In genomic region chr7:114071395-114071794, GRCm38 (mm10) we compare ENCODE assay signal across 14 mouse cellular contexts. TPM values are rescaled to one million over a fixed set of nuclear protein-coding genes. Genes with fewer than 3 reads are reported as not detected.
DNase-seq lines count a peak whose midpoint lies in the region; ATAC-seq and TF ChIP-seq lines count a peak whose summit lies in the region.
"Had no signal": no experiment of that assay in that cellular context is flagged by ENCODE, and none has a peak within 500 bp of the region (broad histone marks: within the 10 kb centered on the region; RNA-seq: fewer than 3 reads in every experiment).

No protein-coding gene starts in this region.

- H3K9me3 ChIP-seq in hindbrain, embryonic 11.5 days (ENCODE audit: control insufficient read depth, low read length): no peaks in the 10 kb centered on the region
- H3K9me3 ChIP-seq in hindbrain, postnatal 0 days (ENCODE audit: low read length): no peaks in the 10 kb centered on the region
- no peaks in the 10 kb centered on the region for H3K9me3 ChIP-seq in midbrain, embryonic 10.5 days (replicated peaks)
- H3K9me3 ChIP-seq in midbrain, embryonic 16.5 days (replicated peaks; ENCODE audit: control insufficient read depth, low read length, poor library complexity, severe bottlenecking): no peaks in the 10 kb centered on the region
- H3K9me3 ChIP-seq in stomach, postnatal 0 days (ENCODE audit: control insufficient read depth, low read length): no peaks in the 10 kb centered on the region
- H3K9me3 ChIP-seq: forebrain, embryonic 12.5 days; midbrain, embryonic 13.5 days had no signal

- no peak overlapping the region for H3K27ac ChIP-seq in hindbrain, embryonic 11.5 days (ENCODE audit: low read depth, low read length)
- H3K27ac ChIP-seq in hindbrain, postnatal 0 days: no peak overlapping the region
- peak overlapping the region; percentile 55 for H3K27ac ChIP-seq in midbrain, embryonic 10.5 days (replicated peaks)
- H3K27ac ChIP-seq in midbrain, embryonic 16.5 days (ENCODE audit: low read length): no peak overlapping the region
- peak overlapping the region; percentile 84 for H3K27ac ChIP-seq in stomach, postnatal 0 days (replicated peaks)
- H3K27ac ChIP-seq: forebrain, embryonic 12.5 days; midbrain, embryonic 13.5 days had no signal

- 0 out of 2 replicates have a peak, but pooled peaks cover 2% of the 10 kb centered on the region for H3K4me1 ChIP-seq in hindbrain, embryonic 11.5 days (replicated peaks; ENCODE audit: control insufficient read depth, insufficient read depth, low read length)
- H3K4me1 ChIP-seq in hindbrain, postnatal 0 days (ENCODE audit: insufficient read depth, low read length): 0 out of 2 replicates have a peak, but pooled peaks cover under 1% of the 10 kb centered on the region
- peaks cover 37% of the 10 kb centered on the region for H3K4me1 ChIP-seq in midbrain, embryonic 10.5 days
- peaks cover 10% of the 10 kb centered on the region for H3K4me1 ChIP-seq in midbrain, embryonic 16.5 days (ENCODE audit: control insufficient read depth, insufficient read depth, low read length)
- H3K4me1 ChIP-seq in stomach, postnatal 0 days (replicated peaks; ENCODE audit: control insufficient read depth, insufficient read depth): peaks cover 6% of the 10 kb centered on the region; the same call in 1 of the 2 replicates

- peak; percentile 36 for DNase-seq in embryo, embryonic 10.5 days (ENCODE audit: low spot score)
- DNase-seq in embryo, embryonic 11 days: no peak
- DNase-seq in hindbrain, embryonic 11.5 days (ENCODE audit: low spot score): peak; percentile 20
- no peak for DNase-seq in hindbrain, postnatal 0 days (ENCODE audit: low spot score)
- no peak for DNase-seq in midbrain, embryonic 10.5 days (ENCODE audit: low spot score)
- no peak for DNase-seq in stomach, postnatal 0 days (ENCODE audit: low spot score)
- DNase-seq in frontal cortex, postnatal 10 days (ENCODE audit: low spot score in 2 of 2): no peak
- DNase-seq: adrenal gland, adult 2 months; cerebellum, postnatal 10 days; spleen, adult 18-20 months had no signal

- H3K36me3 ChIP-seq in hindbrain, embryonic 11.5 days (ENCODE audit: control insufficient read depth, insufficient read depth, low read length): no peaks in the 10 kb centered on the region
- no peaks in the 10 kb centered on the region for H3K36me3 ChIP-seq in hindbrain, postnatal 0 days (ENCODE audit: insufficient read depth, low read length)
- 0 out of 2 replicates have a peak, but pooled peaks cover 5% of the 10 kb centered on the region for H3K36me3 ChIP-seq in midbrain, embryonic 10.5 days
- H3K36me3 ChIP-seq in midbrain, embryonic 16.5 days (ENCODE audit: control insufficient read depth, insufficient read depth, low read length): no peaks in the 10 kb centered on the region
- no peaks in the 10 kb centered on the region for H3K36me3 ChIP-seq in stomach, postnatal 0 days (ENCODE audit: control insufficient read depth, insufficient read depth, low read length)
- H3K36me3 ChIP-seq: forebrain, embryonic 12.5 days; midbrain, embryonic 13.5 days had no signal

- H3K27me3 ChIP-seq in hindbrain, embryonic 11.5 days (ENCODE audit: control insufficient read depth, insufficient read depth, low read length): no peaks in the 10 kb centered on the region
- no peaks in the 10 kb centered on the region for H3K27me3 ChIP-seq in hindbrain, postnatal 0 days (ENCODE audit: insufficient read depth, low read length)
- no peaks in the 10 kb centered on the region for H3K27me3 ChIP-seq in midbrain, embryonic 10.5 days (ENCODE audit: low read depth, poor library complexity, severe bottlenecking)
- no peaks in the 10 kb centered on the region for H3K27me3 ChIP-seq in midbrain, embryonic 16.5 days (ENCODE audit: control insufficient read depth, insufficient read depth, low read depth, low read length)
- no peaks in the 10 kb centered on the region for H3K27me3 ChIP-seq in stomach, postnatal 0 days (ENCODE audit: control insufficient read depth, insufficient read depth, low read length)
- H3K27me3 ChIP-seq: forebrain, embryonic 12.5 days; midbrain, embryonic 13.5 days had no signal

- TF ChIP-seq EP300 in stomach, postnatal 0 days (optimal IDR thresholded peaks at IDR 0.05): no peak

- no peak overlapping the region for H3K4me3 ChIP-seq in hindbrain, embryonic 11.5 days (ENCODE audit: low read depth, low read length)
- H3K4me3 ChIP-seq in hindbrain, postnatal 0 days (ENCODE audit: low read length): no peak overlapping the region
- no peak overlapping the region for H3K4me3 ChIP-seq in midbrain, embryonic 10.5 days
- no peak overlapping the region for H3K4me3 ChIP-seq in midbrain, embryonic 16.5 days (ENCODE audit: low read depth, low read length)
- no peak overlapping the region for H3K4me3 ChIP-seq in stomach, postnatal 0 days (ENCODE audit: low read depth, low read length)
- H3K4me3 ChIP-seq: forebrain, embryonic 12.5 days; midbrain, embryonic 13.5 days had no signal

- H3K9ac ChIP-seq in hindbrain, embryonic 11.5 days (ENCODE audit: low read depth, low read length): no peak overlapping the region
- H3K9ac ChIP-seq in hindbrain, postnatal 0 days (replicated peaks; ENCODE audit: low read length): no peak overlapping the region
- no peak overlapping the region for H3K9ac ChIP-seq in midbrain, embryonic 16.5 days (ENCODE audit: low read depth, low read length)
- H3K9ac ChIP-seq in stomach, postnatal 0 days (ENCODE audit: low read length): no peak overlapping the region
- H3K9ac ChIP-seq: forebrain, embryonic 12.5 days; midbrain, embryonic 13.5 days had no signal

- WGBS in hindbrain, embryonic 11.5 days: 73% methylated on average over 5 of the region's 5 CpGs
- WGBS in hindbrain, postnatal 0 days: 72% methylated on average over 5 of the region's 5 CpGs
- 86% methylated on average over 5 of the region's 5 CpGs for WGBS in midbrain, embryonic 10.5 days
- 81% methylated on average over 5 of the region's 5 CpGs for WGBS in midbrain, embryonic 16.5 days
- WGBS in stomach, postnatal 0 days: 63% methylated on average over 5 of the region's 5 CpGs

- ATAC-seq in hindbrain, embryonic 11.5 days (ENCODE audit: low FRiP score): no peak
- no peak for ATAC-seq in hindbrain, postnatal 0 days
- no peak for ATAC-seq in midbrain, embryonic 16.5 days
- no peak for ATAC-seq in stomach, postnatal 0 days (ENCODE audit: low FRiP score, low TSS enrichment)
- ATAC-seq: inflammation-experienced regulatory T-cells, adult 6 months had no signal

- no peak for TF ChIP-seq CTCF in hindbrain, postnatal 0 days (IDR thresholded peaks at IDR 0.05; ENCODE audit: low read depth)
- TF ChIP-seq CTCF in stomach, postnatal 0 days (IDR thresholded peaks at IDR 0.05; ENCODE audit: low read depth): no peak

- H3K4me2 ChIP-seq in hindbrain, embryonic 11.5 days (replicated peaks; ENCODE audit: low read depth, low read length): no peak overlapping the region
- H3K4me2 ChIP-seq in hindbrain, postnatal 0 days (ENCODE audit: low read depth, low read length): no peak overlapping the region
- H3K4me2 ChIP-seq in midbrain, embryonic 16.5 days (ENCODE audit: low read length): no peak overlapping the region
- H3K4me2 ChIP-seq in stomach, postnatal 0 days (replicated peaks; ENCODE audit: low read depth): no peak overlapping the region
- H3K4me2 ChIP-seq: forebrain, embryonic 12.5 days; midbrain, embryonic 13.5 days had no signal

RNA-seq across cellular contexts. Expression of gene Rras2, which starts 46.2 kb away (rescaled TPM):
- 24.3 and 26.7 TPM in 2 replicates for polyA plus RNA-seq in hindbrain, embryonic 11.5 days (2014; fragmentation: Nextera tagmentation; extraction: Ambion mirVana)
- total RNA-seq in hindbrain, postnatal 0 days (2014; rRNA removed): 27.9 and 36.2 TPM in 2 replicates
- 16.0 and 17.6 TPM in 2 replicates for polyA plus RNA-seq in hindbrain, postnatal 0 days (2015; fragmentation: Nextera tagmentation; extraction: Ambion mirVana)
- 24.9 and 27.2 TPM in 2 replicates for polyA plus RNA-seq in midbrain, embryonic 10.5 days (2016; fragmentation: Nextera tagmentation; extraction: Ambion mirVana)
- 24.7 and 26.8 TPM in 2 replicates for polyA plus RNA-seq in midbrain, embryonic 16.5 days (2015; fragmentation: Nextera tagmentation; extraction: Ambion mirVana)
- 26.2 and 26.4 TPM in 2 replicates for polyA plus RNA-seq in stomach, postnatal 0 days (2015; fragmentation: Nextera tagmentation; extraction: Ambion mirVana)

Comparison
In these comparisons a context has a peak if more than half of its experiments do, and no peak if none do; other contexts are left out.
1. DNase-seq: peak in embryo, embryonic 10.5 days (single experiment) and hindbrain, embryonic 11.5 days (single experiment); none in embryo, embryonic 11 days (single experiment), hindbrain, postnatal 0 days (single experiment), midbrain, embryonic 10.5 days (single experiment), stomach, postnatal 0 days (single experiment) and frontal cortex, postnatal 10 days (0 of 2).
2. H3K27ac ChIP-seq: peak in midbrain, embryonic 10.5 days (single experiment) and stomach, postnatal 0 days (single experiment); none in hindbrain, embryonic 11.5 days (single experiment), hindbrain, postnatal 0 days (single experiment) and midbrain, embryonic 16.5 days (single experiment).